Mouse (Mus musculus): ENCODE measurements at regions not wholly inside any gene's neighbourhood (a gene's known extent, or its start where the extent isn't known, plus 50 kb on each side); places are given as distances from the start of the nearest gene placed in this dataset.
"Not testable (repeated sequence)": the region's sequence is repeated elsewhere in the genome, so short reads cannot be mapped to it uniquely, and the experiment has no call there.

DNA sequence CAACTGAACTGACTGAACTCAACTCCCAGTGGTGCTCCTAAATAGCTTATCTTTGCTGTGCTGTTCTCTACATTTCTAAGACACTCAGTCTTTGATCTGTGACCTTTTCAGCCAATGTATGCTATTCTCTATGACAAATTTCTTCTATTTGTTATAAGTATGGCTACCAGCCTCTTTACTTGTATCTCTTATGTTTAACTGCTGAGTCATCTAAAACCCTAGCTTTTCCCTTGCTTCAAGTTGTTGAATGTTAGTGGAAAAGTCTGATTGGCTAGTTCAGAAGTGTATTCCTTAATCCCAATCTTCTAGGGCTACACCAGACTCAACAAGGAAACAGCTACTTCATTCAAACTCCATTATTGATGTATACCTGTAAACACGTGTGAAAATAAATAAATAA, 201.0 kb downstream of the Car8 start:
- Histone ChIP-seq H3K4me1 (ENCODE audit: control insufficient read depth in 1 of 2, insufficient read depth in 2 of 2) (peaks cover 2 to 15% of the 10 kb centered on the region in 2 experiments; a peak in 3 of 4 replicates), H3K27ac (ENCODE audit: insufficient read depth, low read depth) (no peak overlapping the region), H3K9me3 (replicated peaks; ENCODE audit: low read length) (no peaks in the 10 kb centered on the region), H3K9ac (ENCODE audit: insufficient read depth, low read depth) (no peak overlapping the region), H3K4me2 (ENCODE audit: insufficient read depth, low read depth, poor library complexity, severe bottlenecking) (no peak overlapping the region), H3K79me2 (replicated peaks; ENCODE audit: control insufficient read depth, extremely low read depth, insufficient read depth, poor library complexity, severe bottlenecking) (no peaks in the 10 kb centered on the region), H3K4me3 (replicated peaks in 1 of 3; ENCODE audit: low read depth in 2 of 3, low read length in 2 of 3, poor library complexity in 1 of 3) (no peak overlapping the region), H3K27me3 (replicated peaks) (no peaks in the 10 kb centered on the region), H3K36me3 (replicated peaks in 1 of 2; ENCODE audit: control insufficient read depth in 1 of 2, insufficient read depth in 1 of 2, low read length in 1 of 2) (no peaks in the 10 kb centered on the region)
- dilution Hi-C loops (cut with MboI; ENCODE audit: extremely low pct_ligation_motif_present, extremely low pct_unique_long_range_greater_than_20kb, low sequenced_read_pairs) (no loop called here), in situ Hi-C loops (cut with MboI; ENCODE audit: low pct_ligation_motif_present, low pct_unique_long_range_greater_than_20kb, low sequenced_read_pairs) (no loop called here)
- DNase-seq (ENCODE audit: extremely low read depth), result no peak
- TF ChIP-seq MAFK (IDR thresholded peaks at IDR 0.05; ENCODE audit: insufficient replicate concordance, low read length), result peak; percentile 66; the same call in 1 of the 2 replicates
- no peak for TF ChIP-seq USF2 (conservative IDR thresholded peaks at IDR 0.05; ENCODE audit: low read depth, low read length)
- TF ChIP-seq EP300 (IDR thresholded peaks at IDR 0.05; ENCODE audit: low read length), result no peak

DNA sequence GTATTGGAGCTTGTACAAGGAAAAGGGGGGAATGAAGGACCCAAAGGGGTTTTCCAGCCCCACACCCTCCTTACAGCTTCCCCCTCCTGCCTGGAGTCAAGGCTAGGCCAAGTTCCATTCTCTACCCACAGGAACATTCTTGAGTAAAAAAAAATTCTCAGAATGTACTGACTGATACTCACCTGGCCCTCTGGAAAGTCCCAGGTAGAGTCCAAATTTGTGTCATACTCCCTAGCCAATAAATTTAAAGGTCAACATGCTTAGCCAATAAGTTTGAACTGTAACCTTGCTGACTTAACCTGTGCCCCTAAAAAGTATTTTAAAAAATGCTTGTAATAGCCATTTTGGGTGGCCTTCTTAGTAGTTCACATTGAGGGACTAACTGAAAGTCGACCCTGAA, 205.4 kb downstream of the Car8 start:
- TF ChIP-seq IRF4 (IDR thresholded peaks at IDR 0.05; ENCODE audit: low read depth, low read length) (peak; percentile 18; the same call in 1 of the 2 replicates), EP300 (IDR thresholded peaks at IDR 0.05; ENCODE audit: low read length) (0 out of 2 replicates have a peak, but pooled peaks have one; percentile 39), CHD2 (IDR thresholded peaks at IDR 0.05; ENCODE audit: low read length) (peak; percentile 41; the same call in 1 of the 2 replicates), ZNF384 (IDR thresholded peaks at IDR 0.05; ENCODE audit: low read depth, low read length) (peak; percentile 69), TCF12 (IDR thresholded peaks at IDR 0.05; ENCODE audit: low read depth, low read length) (peak; percentile 23; the same call in 1 of the 2 replicates)
- H3K9ac ChIP-seq (ENCODE audit: insufficient read depth, low read depth); H3K4me2 ChIP-seq (ENCODE audit: insufficient read depth, low read depth, poor library complexity, severe bottlenecking); in situ Hi-C loops (cut with MboI; ENCODE audit: low pct_ligation_motif_present, low pct_unique_long_range_greater_than_20kb, low sequenced_read_pairs); dilution Hi-C loops (cut with MboI; ENCODE audit: extremely low pct_ligation_motif_present, extremely low pct_unique_long_range_greater_than_20kb, low sequenced_read_pairs); H3K9me3 ChIP-seq (replicated peaks; ENCODE audit: low read length); H3K4me3 ChIP-seq (replicated peaks in 1 of 3; ENCODE audit: low read depth in 2 of 3, low read length in 2 of 3, poor library complexity in 1 of 3); H3K27me3 ChIP-seq (replicated peaks); H3K36me3 ChIP-seq (replicated peaks in 1 of 2; ENCODE audit: control insufficient read depth in 1 of 2, insufficient read depth in 1 of 2, low read length in 1 of 2); H3K27ac ChIP-seq (ENCODE audit: insufficient read depth, low read depth); H3K79me2 ChIP-seq (replicated peaks; ENCODE audit: control insufficient read depth, extremely low read depth, insufficient read depth, poor library complexity, severe bottlenecking): not testable (repeated sequence)
- peaks cover 5 to 23% of the 10 kb centered on the region in 2 experiments; a peak in 3 of 4 replicates for H3K4me1 ChIP-seq (ENCODE audit: control insufficient read depth in 1 of 2, insufficient read depth in 2 of 2)
- DNase-seq (ENCODE audit: extremely low read depth), result peak; percentile 21

DNA sequence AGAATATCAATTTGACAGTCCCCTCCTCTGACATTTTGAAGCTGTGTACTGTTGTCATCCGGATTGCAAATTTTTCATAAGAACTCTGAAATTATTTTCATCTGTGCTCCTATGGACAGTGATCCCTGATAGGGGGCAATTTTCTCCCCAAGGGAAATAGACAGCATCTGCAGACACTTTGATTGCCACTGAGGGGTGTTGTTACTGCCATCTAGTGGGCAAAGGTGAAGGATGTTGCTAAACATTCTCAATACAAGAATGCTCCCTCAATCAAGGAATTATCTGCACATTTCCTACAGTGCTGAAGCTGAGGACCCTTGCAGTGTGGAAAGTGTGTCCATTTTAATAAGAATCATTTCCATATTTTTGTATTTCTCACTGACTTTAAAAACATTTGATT, 233.7 kb downstream of the Car8 start:
- H3K27me3 ChIP-seq (replicated peaks), result no peaks in the 10 kb centered on the region
- TF ChIP-seq POLR2A (IDR thresholded peaks at IDR 0.05; ENCODE audit: low read depth, low read length), result no peak
- peak; percentile 72 to 81 for TF ChIP-seq CTCF (conservative IDR thresholded peaks at IDR 0.05 in 1 of 2, IDR thresholded peaks at IDR 0.05 in 1 of 2; ENCODE audit: low read depth in 2 of 2, low read length in 2 of 2)
- TF ChIP-seq CHD1 (IDR thresholded peaks at IDR 0.05; ENCODE audit: low read depth, low read length), result no peak
- TF ChIP-seq MYC (IDR thresholded peaks at IDR 0.05; ENCODE audit: low read depth, low read length), result no peak
- no peak for TF ChIP-seq USF1 (IDR thresholded peaks at IDR 0.05; ENCODE audit: low read depth, low read length)
- TF ChIP-seq JUN (IDR thresholded peaks at IDR 0.05; ENCODE audit: insufficient read depth, low read depth, low read length), result no peak
- TF ChIP-seq E2F4 (IDR thresholded peaks at IDR 0.05; ENCODE audit: insufficient replicate concordance, low read depth, low read length), result no peak
- no peak for TF ChIP-seq JUND (conservative IDR thresholded peaks at IDR 0.05; ENCODE audit: low read depth, low read length)
- peak; percentile 80 for TF ChIP-seq RAD21 (IDR thresholded peaks at IDR 0.05; ENCODE audit: low read depth, low read length)
- TF ChIP-seq NRF1 (IDR thresholded peaks at IDR 0.05; ENCODE audit: low read depth, low read length), result no peak
- TF ChIP-seq HCFC1 (IDR thresholded peaks at IDR 0.05; ENCODE audit: low read depth, low read length), result no peak
- no peak for TF ChIP-seq KAT2A (IDR thresholded peaks at IDR 0.05; ENCODE audit: insufficient replicate concordance, low read length)
- TF ChIP-seq CHD2 (IDR thresholded peaks at IDR 0.05; ENCODE audit: low read length), result no peak
- TF ChIP-seq MAFK (IDR thresholded peaks at IDR 0.05; ENCODE audit: insufficient replicate concordance, low read length), result no peak
- TF ChIP-seq MAZ (IDR thresholded peaks at IDR 0.05; ENCODE audit: low read depth, low read length), result no peak
- TF ChIP-seq ETS1 (conservative IDR thresholded peaks at IDR 0.05; ENCODE audit: low read depth, low read length), result no peak
- no peak for TF ChIP-seq MAX (IDR thresholded peaks at IDR 0.05; ENCODE audit: low read length)
- TF ChIP-seq EP300 (IDR thresholded peaks at IDR 0.05; ENCODE audit: low read length), result no peak
- no peak for TF ChIP-seq BHLHE40 (IDR thresholded peaks at IDR 0.05; ENCODE audit: low read depth, low read length)
- peak; percentile 86 for TF ChIP-seq SMC3 (IDR thresholded peaks at IDR 0.05; ENCODE audit: low read depth, low read length)
- no peak for TF ChIP-seq TCF12 (IDR thresholded peaks at IDR 0.05; ENCODE audit: low read depth, low read length)
- TF ChIP-seq USF2 (conservative IDR thresholded peaks at IDR 0.05; ENCODE audit: low read depth, low read length), result no peak
- no peak overlapping the region for H3K4me2 ChIP-seq (ENCODE audit: insufficient read depth, low read depth, poor library complexity, severe bottlenecking)
- H3K4me1 ChIP-seq (ENCODE audit: control insufficient read depth in 1 of 2, insufficient read depth in 2 of 2), result no peaks in the 10 kb centered on the region
- peak; percentile 69 for DNase-seq (ENCODE audit: extremely low read depth)
- no peak overlapping the region for H3K27ac ChIP-seq (ENCODE audit: insufficient read depth, low read depth)
- no peak overlapping the region for H3K4me3 ChIP-seq (replicated peaks in 1 of 3; ENCODE audit: low read depth in 2 of 3, low read length in 2 of 3, poor library complexity in 1 of 3)
- peaks cover 8% of the 10 kb centered on the region for H3K9me3 ChIP-seq (replicated peaks; ENCODE audit: low read length)
- no peaks in the 10 kb centered on the region for H3K79me2 ChIP-seq (replicated peaks; ENCODE audit: control insufficient read depth, extremely low read depth, insufficient read depth, poor library complexity, severe bottlenecking)
- no peak overlapping the region for H3K9ac ChIP-seq (ENCODE audit: insufficient read depth, low read depth)
- dilution Hi-C loops (cut with MboI; ENCODE audit: extremely low pct_ligation_motif_present, extremely low pct_unique_long_range_greater_than_20kb, low sequenced_read_pairs), result no loop called here
- no peaks in the 10 kb centered on the region for H3K36me3 ChIP-seq (replicated peaks in 1 of 2; ENCODE audit: control insufficient read depth in 1 of 2, insufficient read depth in 1 of 2, low read length in 1 of 2)
- in situ Hi-C loops (cut with MboI; ENCODE audit: low pct_ligation_motif_present, low pct_unique_long_range_greater_than_20kb, low sequenced_read_pairs), result no loop called here

Data from CH12.LX (cell line).